Mouse (Mus musculus): ENCODE data around the gene Hspb8. TPM values are rescaled to one million over a fixed set of nuclear protein-coding genes. Genes with fewer than 3 reads are reported as not detected.
"Not testable (repeated sequence)": the region's sequence is repeated elsewhere in the genome, so short reads cannot be mapped to it uniquely, and the experiment has no call there.

Hspb8 gene
- total RNA-seq, 1 experiment from 2014 or later, result not detected

- no peak for ATAC-seq (replicated peaks; ENCODE audit: insufficient number of reproducible peaks, low FRiP score, low TSS enrichment, poor library complexity, severe bottlenecking)
Observed at GRCm38 (mm10) chr5:116436117-116436516, 13.5 kb upstream of the Hspb8 start.

DNA sequence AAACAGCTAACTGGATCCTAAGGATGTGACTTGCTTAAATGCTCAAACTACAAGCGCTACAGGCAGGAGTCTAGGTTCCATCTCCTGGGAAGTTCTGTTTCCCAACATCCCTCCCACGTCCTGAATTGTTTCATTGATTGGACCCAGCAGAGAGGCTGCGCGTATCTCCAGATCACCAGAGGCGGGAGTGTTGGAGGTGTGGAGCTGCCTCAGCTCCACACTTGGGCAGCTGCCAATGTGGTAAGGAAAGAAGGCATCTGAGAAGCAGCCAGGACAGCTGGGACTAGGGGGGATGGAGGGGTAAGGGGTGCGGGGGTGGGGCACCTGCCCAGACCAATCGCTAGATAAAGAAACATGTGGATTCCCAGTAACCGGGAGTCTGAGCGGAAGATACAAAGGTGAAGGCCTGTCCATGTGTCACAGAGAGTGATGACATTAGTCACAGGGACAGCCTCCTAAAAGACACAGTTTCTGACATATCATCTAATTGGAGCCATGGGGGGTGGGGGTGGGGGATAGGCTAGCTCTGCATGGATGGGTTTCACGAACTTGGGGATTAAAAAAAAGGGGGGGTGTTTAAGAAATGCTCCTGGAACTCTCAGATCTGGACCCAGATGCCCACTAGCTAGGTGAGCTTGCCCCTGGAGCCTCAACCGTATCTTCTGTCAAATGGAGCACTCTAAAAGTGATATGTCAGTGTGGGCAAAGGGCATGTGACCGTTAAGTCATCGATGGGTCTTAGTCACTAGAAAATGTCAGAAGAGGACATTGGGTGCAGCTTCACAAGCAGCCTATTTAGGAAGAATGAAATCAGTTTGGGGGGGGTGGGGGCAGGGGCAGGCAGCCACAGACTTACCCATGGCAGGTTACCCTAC, 12.5 kb upstream of the Hspb8 start:
- ATAC-seq (replicated peaks; ENCODE audit: insufficient number of reproducible peaks, low FRiP score, low TSS enrichment, poor library complexity, severe bottlenecking), result no peak

DNA sequence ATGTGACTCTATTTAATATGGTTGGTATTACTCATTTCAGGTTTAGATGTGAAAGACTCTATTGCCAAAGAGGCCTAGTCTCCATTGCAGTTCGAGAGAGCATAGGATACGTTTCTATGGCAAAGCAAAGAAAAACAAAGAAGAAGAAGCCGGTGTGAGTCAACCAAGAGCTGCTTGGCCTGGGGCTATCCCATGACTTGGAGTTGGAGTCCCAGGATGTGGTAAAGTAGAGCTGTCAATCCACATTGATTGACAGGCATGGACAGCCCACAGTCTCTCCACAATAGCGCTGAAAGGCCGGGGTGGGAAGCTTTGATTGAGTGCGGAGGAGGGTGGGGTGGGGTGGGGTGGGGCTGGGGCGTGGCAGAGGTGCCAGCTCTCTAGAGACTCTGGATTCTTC, 10.2 kb upstream of the Hspb8 start:
- ATAC-seq (replicated peaks; ENCODE audit: insufficient number of reproducible peaks, low FRiP score, low TSS enrichment, poor library complexity, severe bottlenecking), result no peak

DNA sequence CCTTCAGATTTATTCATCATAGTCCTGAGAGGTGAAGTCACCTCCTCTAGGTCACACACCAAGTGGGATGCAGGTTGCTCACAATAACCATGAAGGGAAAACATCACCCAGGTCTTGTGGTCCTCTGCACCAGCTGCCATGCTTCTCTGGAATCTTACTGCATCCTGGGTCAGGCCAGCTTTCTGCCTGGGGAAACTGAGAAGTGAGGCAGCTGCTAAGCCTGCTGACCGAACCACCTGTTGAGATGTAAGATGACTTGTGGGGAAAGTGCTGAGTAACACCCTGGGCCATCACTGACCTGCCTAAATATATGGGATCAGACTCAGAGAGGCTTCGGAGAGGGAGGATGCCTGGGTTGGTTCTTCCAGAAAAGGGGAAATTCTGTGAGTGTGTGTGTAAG, 4.0 kb upstream of the Hspb8 start:
- no peak for ATAC-seq (replicated peaks; ENCODE audit: insufficient number of reproducible peaks, low FRiP score, low TSS enrichment, poor library complexity, severe bottlenecking)

DNA sequence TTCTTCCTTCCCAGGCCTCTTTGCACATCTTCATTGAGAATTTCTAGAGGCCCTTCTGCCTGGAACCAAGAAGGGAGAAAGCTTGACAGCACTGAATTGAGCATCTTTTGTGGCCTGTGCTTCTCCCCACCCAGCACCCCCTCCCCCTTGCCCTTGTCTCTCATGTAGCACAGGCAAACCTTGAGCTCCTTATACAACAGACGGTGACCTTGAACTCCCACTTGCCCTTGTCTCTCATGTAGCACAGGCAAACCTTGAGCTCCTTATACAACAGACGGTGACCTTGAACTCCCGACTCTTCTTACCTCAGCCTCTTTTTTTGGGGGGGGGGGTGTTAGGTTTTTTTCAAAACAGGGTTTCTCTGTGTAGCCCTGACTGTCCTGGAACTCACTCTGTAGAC, 3.0 kb upstream of the Hspb8 start:
- not testable (repeated sequence) for ATAC-seq (replicated peaks; ENCODE audit: insufficient number of reproducible peaks, low FRiP score, low TSS enrichment, poor library complexity, severe bottlenecking)

- no peak for ATAC-seq (replicated peaks; ENCODE audit: insufficient number of reproducible peaks, low FRiP score, low TSS enrichment, poor library complexity, severe bottlenecking)
Observed at GRCm38 (mm10) chr5:116425273-116425672, 2.6 kb upstream of the Hspb8 start.

DNA sequence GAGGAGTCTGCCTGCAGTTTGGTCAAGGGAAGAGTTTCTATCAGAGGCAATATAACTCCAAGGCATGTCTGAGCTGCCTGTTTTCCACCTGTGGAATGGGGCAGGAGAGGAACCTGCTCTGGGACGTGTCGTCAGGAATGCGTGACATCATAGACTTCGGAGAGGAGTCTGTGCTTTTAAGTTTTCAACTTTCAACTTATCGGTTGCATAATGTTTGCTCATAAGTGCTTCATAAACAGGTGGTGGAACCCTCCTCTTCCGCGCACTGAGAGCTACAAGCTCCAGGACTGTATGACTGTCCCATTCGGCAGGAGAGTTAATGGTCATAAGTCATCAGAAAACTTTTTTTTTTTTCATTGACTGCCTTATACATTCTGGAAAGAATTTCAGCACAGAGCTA, 1.1 kb upstream of the Hspb8 start:
- no peak for ATAC-seq (replicated peaks; ENCODE audit: insufficient number of reproducible peaks, low FRiP score, low TSS enrichment, poor library complexity, severe bottlenecking)

DNA sequence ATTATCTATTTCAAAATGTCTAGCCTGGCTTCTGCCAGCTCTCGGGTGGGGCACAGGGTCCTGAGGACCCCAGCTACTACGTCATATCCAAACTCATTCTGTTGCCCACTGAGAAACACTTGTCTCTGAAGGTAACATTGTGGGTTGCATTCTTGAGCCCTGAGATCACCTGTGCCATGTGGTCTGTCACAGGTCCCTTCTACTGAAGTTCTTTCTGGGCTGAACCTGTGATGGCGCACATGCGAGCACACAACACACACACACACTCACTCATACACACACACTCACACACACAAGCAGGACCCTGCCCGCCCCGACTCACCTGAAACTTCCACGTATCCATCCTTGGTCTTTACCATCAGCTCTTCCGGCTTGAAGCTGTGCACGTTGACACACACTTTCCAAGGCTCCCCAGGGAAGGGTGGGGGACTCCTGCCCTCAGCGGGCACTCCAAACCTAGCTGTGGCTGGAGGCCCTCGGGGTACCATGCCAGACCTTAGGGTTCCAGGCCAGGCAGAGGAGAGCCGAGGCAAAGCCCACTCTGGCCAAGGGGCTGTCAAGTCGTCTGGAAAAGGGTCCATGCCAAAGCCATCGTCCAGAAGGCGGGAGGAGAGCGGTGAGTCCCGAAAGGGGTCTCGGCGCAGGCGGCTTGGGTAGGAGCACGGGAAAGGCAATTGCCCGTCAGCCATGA, 728 bp downstream of the Hspb8 start:
- no peak for ATAC-seq (replicated peaks; ENCODE audit: insufficient number of reproducible peaks, low FRiP score, low TSS enrichment, poor library complexity, severe bottlenecking)

- ATAC-seq (replicated peaks; ENCODE audit: insufficient number of reproducible peaks, low FRiP score, low TSS enrichment, poor library complexity, severe bottlenecking), result no peak
Observed at GRCm38 (mm10) chr5:116420759-116421225, 1.9 kb downstream of the Hspb8 start.

- ATAC-seq (replicated peaks; ENCODE audit: insufficient number of reproducible peaks, low FRiP score, low TSS enrichment, poor library complexity, severe bottlenecking), result no peak
Observed at GRCm38 (mm10) chr5:116420213-116420612, 2.5 kb downstream of the Hspb8 start.

GRCm38 (mm10) chr5:116419322-116420045, 3.2 kb downstream of the Hspb8 start:
- ATAC-seq (replicated peaks; ENCODE audit: insufficient number of reproducible peaks, low FRiP score, low TSS enrichment, poor library complexity, severe bottlenecking), result no peak

- ATAC-seq (replicated peaks; ENCODE audit: insufficient number of reproducible peaks, low FRiP score, low TSS enrichment, poor library complexity, severe bottlenecking), result no peak
Observed at GRCm38 (mm10) chr5:116416208-116416607, 6.5 kb downstream of the Hspb8 start.

DNA sequence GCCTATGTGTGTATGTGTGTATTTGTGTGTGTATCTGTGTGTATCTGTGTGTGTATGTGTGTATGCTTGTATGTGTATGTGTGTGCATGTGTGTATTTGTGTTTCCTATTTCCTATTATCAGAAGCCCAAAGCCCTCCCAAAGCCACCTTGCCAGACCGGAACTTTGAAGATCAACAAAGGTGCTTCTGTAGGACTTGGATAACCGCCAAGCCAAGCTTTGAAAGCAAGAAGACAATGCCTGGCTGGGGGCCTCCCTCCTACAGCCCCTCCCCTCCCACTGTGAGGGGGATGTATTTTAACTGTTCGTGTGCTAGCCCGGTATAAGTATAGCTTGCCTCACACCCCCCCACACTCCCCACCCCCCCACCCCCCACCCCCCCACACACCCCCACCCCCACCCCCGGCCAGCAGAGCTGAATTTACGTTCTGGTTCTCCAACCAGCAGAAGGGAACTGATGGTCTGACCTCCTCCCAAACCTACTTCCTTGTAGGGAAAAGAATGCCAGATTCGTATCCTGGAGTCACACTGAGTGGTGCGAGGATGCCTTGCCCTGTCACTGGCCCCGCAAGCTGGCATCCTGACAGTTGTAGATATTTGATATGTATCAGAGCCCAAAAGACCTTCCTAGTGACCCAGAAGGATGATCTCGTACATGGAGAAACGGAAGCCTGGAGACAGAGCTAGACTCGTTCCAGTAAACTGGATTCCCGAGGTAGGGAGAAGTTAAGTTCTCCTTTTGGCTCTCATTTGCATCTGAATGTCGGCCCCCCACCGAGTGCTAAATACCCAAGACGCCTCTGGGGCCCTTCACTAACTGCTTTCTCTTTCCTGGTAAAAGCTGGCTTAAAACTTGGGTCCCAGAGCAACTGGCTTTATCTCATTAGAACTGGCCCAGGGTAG, 12.7 kb downstream of the Hspb8 start:
- ATAC-seq (replicated peaks; ENCODE audit: insufficient number of reproducible peaks, low FRiP score, low TSS enrichment, poor library complexity, severe bottlenecking), result no peak

- ATAC-seq (replicated peaks; ENCODE audit: insufficient number of reproducible peaks, low FRiP score, low TSS enrichment, poor library complexity, severe bottlenecking), result no peak
Observed at GRCm38 (mm10) chr5:116408965-116409364, 13.7 kb downstream of the Hspb8 start.

- ATAC-seq (replicated peaks; ENCODE audit: insufficient number of reproducible peaks, low FRiP score, low TSS enrichment, poor library complexity, severe bottlenecking), result no peak
Observed at GRCm38 (mm10) chr5:116407936-116408335, 14.7 kb downstream of the Hspb8 start.

- ATAC-seq (replicated peaks; ENCODE audit: insufficient number of reproducible peaks, low FRiP score, low TSS enrichment, poor library complexity, severe bottlenecking), result no peak
Observed at GRCm38 (mm10) chr5:116407321-116407720, 15.3 kb downstream of the Hspb8 start.

DNA sequence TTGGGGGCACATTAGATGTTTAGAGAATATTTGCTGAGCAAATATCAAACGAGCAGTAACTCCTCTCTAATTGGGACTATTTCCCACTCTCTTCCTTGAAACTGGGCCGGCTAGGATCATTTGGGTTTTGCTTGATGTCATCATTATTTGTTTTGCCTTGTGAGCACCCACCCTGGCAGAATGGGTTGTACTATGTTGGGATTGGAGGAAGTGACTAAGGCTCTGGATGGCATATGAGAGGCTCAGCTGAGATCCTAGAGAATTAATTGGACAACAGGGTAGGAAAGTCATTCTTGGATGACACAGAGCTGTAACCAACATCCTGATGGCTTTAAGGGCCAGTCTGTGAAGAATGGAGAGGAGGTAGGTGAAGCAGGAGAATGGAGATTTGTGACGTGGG, 16.2 kb downstream of the Hspb8 start:
- no peak for ATAC-seq (replicated peaks; ENCODE audit: insufficient number of reproducible peaks, low FRiP score, low TSS enrichment, poor library complexity, severe bottlenecking)

- ATAC-seq (replicated peaks; ENCODE audit: insufficient number of reproducible peaks, low FRiP score, low TSS enrichment, poor library complexity, severe bottlenecking), result no peak
Observed at GRCm38 (mm10) chr5:116405934-116406333, 16.7 kb downstream of the Hspb8 start.

Data from monocyte, adult 5-6 weeks (primary cell).